Mouse (Mus musculus) kidney, adult 2 months (tissue): ENCODE data around the gene Sort1. TPM values are rescaled to one million over a fixed set of nuclear protein-coding genes. Genes with fewer than 3 reads are reported as not detected.
A peak's percentile ranks its signal among the peaks of the same experiment; 100 is the strongest.

ENCODE experiments used
- DNase-seq: peaks from one replicate; pipeline ENCODE4 v3.0.0; 2021
- H3K27ac ChIP-seq: fragments of 200-500 bp; 2 replicates; pipeline ENCODE4 v1.5.1; 2012; ENCODE audit warnings: low read depth, low read length, control low read depth, inconsistent platforms; ENCODE audit not compliant: insufficient read depth
- H3K27me3 ChIP-seq: fragments of 200-500 bp; replicated peaks from 2 replicates; pipeline ENCODE4 v1.6.1; 2012; ENCODE audit warnings: mild to moderate bottlenecking, moderate library complexity, low read length, inconsistent platforms; ENCODE audit not compliant: control insufficient read depth, insufficient read depth
- H3K36me3 ChIP-seq: fragments of 200-500 bp; 2 replicates; pipeline ENCODE4 v1.6.1; 2012; ENCODE audit warnings: mild to moderate bottlenecking, moderate library complexity, low read length, inconsistent platforms; ENCODE audit not compliant: control insufficient read depth, insufficient read depth
- H3K4me1 ChIP-seq: fragments of 200-500 bp; 2 replicates; pipeline ENCODE4 v1.6.1; 2011; ENCODE audit warnings: low read length; ENCODE audit not compliant: control insufficient read depth, insufficient read depth
- H3K4me3 ChIP-seq: fragments of 200-500 bp; 2 replicates; pipeline ENCODE4 v1.5.1; 2011; ENCODE audit warnings: mild to moderate bottlenecking, low read depth, low read length, control low read depth; ENCODE audit not compliant: insufficient read depth
- CTCF ChIP-seq: fragments of 200-500 bp; conservative IDR thresholded peaks from 2 replicates; pipeline ENCODE4 v1.5.1; 2011; ENCODE audit warnings: low read depth, mild to moderate bottlenecking, control low read depth, low read length, moderate library complexity, mixed read lengths; ENCODE audit not compliant: insufficient read depth, insufficient read length
- POLR2A ChIP-seq: fragments of 200-500 bp; IDR thresholded peaks from one replicate; pipeline ENCODE4 v1.6.1; 2011; ENCODE audit warnings: low read depth, low read length, control low read depth
- WGBS: fragments of 180-500 bp; shearing (Covaris S2); methylation state at CpG from one replicate; pipeline ENCODE4 v1.1.7; 2018; 5-methylcytosine and 5-hydroxymethylcytosine counted together
- polyA plus RNA-seq: library from polyadenylated mRNA; depleted of rRNA; stranded (reverse); fragments of >200 nt; gene quantifications from 2 replicates; pipeline ENCODE4 v1.2.3, GENCODE M21; 2012

Gene Sort1
- polyA plus RNA-seq, 1 experiment, result 30.2 TPM

DNA sequence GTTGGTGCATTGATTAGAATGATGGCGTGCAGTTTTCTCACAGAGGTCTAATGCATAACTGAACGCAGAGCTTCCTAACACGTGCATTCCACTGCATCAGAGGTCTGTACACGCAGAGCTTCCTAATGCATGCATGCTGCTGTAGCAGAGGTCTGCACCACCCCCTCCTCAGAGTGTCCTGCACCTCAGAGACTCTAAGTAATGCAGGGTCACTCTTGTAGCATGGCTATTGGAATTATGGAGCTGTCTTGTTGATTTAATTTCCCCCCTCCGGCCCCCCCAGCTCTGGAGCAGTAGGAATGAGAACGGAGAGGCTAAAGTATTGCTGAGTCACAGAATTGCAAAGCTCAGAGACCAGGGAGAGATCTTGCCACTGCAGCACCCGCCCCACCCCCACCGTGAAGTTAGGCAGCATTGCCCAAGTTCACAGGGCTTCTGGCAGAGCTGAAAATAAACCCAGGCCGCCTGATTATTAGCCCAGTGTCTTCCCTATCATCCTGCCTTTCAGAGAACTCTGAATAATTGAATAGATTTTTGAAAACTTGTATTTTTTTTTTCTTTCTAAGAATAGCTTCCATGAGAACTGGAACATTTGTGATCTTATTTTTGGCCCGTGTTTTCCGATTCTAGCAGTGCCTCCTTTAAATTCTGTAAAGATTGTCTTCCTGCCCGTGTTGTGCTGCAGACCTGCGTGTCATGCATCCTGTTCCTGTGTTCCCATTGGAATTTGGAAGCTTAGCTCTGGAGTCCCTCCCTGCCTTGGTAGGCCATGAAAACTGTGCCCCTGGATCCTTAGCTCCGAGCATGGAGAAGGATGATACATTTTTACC, 12.6 kb downstream of the Sort1 start:
- H3K27me3 ChIP-seq, result no peaks in the 10 kb centered on the region
- peaks cover 23% of the 10 kb centered on the region for H3K4me1 ChIP-seq
- peak overlapping the region; percentile 80 for H3K27ac ChIP-seq
- TF ChIP-seq POLR2A (no peak), CTCF (no peak)
- no peaks in the 10 kb centered on the region for H3K36me3 ChIP-seq
- DNase-seq, result peak; percentile 71
- WGBS, result 17% methylated on average over 14 of the region's 14 CpGs
- H3K4me3 ChIP-seq, result no peak overlapping the region

DNA sequence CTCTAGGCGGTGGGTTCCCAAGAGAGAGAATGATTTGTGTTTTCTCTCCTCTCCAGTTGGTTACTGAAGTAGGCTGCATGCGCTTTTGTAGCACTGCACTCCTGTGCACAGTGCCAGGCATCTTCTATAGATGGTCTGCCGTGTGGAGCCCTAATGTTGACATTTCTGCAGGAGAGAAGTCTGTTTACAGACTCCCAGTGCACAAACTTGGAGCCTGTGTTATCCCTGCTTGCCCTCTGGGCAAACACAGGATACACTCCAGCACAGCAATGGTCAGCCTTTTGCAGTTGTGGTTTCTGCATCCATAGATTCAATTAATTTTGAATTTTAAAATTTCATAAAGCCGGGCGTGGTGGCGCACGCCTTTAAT, 13.2 kb downstream of the Sort1 start:
- H3K27me3 ChIP-seq, result no peaks in the 10 kb centered on the region
- H3K4me3 ChIP-seq, result no peak overlapping the region
- DNase-seq, result no peak
- TF ChIP-seq POLR2A (no peak), CTCF (no peak)
- no peaks in the 10 kb centered on the region for H3K36me3 ChIP-seq
- peaks cover 19% of the 10 kb centered on the region for H3K4me1 ChIP-seq
- 82% methylated on average over 7 of the region's 7 CpGs for WGBS
- H3K27ac ChIP-seq, result peak overlapping the region; percentile 80

DNA sequence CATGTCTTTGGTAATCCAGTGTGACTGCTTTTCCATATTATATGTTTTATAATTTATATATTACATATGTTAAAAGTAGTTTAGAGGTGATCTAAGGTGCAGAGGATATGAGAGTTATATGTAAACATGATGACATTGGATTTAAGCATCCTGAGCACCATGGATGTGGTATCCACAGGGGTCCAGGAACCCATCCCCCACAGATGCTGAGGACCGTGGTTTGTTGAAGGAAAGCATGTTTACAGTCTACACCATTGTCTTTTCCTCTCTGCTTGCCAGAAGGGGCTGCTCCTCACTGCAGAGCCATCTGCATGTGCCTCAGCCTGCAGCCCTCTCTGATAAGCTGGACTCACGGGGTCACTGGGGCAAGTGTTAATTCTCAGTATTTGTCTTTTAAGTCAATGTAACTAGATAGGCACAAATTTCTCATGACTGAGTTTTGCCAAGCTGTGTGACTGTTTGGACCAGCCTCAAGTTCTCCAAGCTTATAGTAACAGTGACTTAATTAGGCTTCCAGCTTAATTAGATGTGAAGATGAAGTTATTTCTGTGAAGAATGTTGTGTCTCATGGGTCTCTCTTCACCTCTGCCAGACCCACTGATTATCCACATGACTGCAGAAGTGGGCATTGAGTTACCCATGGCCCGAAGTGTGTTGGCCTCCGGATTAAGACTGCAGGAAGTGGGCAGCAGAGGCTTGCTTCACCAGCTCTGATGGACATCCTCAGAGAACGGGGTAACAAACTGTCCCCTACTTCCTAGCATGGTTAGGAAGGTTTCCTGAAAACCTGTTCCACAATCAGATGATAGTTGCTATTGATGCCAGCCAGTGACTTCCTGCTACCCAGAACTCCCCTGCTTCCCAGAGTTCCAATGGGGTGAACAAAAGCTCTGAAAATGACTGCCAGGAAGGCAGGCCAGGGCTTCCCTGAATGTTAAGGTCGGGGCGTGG, 14.0 kb downstream of the Sort1 start:
- DNase-seq, result no peak
- TF ChIP-seq CTCF, result no peak
- TF ChIP-seq POLR2A, result no peak
- H3K4me3 ChIP-seq, result no peak overlapping the region
- H3K27me3 ChIP-seq, result no peaks in the 10 kb centered on the region
- H3K27ac ChIP-seq, result no peak overlapping the region
- H3K36me3 ChIP-seq, result no peaks in the 10 kb centered on the region
- WGBS, result 69% methylated on average over 7 of the region's 7 CpGs
- peaks cover 18% of the 10 kb centered on the region for H3K4me1 ChIP-seq

DNA sequence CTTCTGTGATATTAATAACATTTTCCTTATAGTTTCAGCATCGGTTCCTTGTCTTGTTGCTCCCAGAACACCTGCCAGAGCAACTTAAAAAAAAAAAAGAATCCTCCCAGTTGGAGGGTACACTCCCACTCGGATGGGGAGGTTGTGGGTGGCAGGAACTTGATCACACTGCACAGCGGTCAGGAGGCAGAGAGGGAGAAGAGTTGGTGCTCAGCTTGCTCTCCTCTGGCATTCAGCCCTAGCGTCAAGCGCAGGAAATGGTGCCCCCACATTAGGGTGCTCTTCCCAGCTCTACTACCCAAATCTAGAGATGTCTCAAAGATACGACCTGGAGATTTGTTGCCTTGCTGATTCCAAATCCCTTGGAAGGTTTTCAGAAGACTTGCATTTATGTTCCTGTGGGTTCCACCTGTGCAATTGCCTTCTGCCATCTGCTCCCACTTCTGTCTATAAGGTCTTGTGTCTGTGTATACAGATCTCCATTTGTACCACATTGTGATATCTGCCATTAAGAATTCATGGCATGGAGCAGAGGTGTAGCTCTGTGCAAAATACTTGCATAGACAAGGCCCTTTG, 16.7 kb downstream of the Sort1 start:
- Histone ChIP-seq H3K4me3 (no peak overlapping the region), H3K27ac (no peak overlapping the region), H3K27me3 (no peaks in the 10 kb centered on the region), H3K36me3 (no peaks in the 10 kb centered on the region), H3K4me1 (peaks cover 15% of the 10 kb centered on the region)
- no peak for DNase-seq
- TF ChIP-seq CTCF, result no peak
- TF ChIP-seq POLR2A, result no peak
- 65% methylated on average over 6 of the region's 6 CpGs for WGBS

DNA sequence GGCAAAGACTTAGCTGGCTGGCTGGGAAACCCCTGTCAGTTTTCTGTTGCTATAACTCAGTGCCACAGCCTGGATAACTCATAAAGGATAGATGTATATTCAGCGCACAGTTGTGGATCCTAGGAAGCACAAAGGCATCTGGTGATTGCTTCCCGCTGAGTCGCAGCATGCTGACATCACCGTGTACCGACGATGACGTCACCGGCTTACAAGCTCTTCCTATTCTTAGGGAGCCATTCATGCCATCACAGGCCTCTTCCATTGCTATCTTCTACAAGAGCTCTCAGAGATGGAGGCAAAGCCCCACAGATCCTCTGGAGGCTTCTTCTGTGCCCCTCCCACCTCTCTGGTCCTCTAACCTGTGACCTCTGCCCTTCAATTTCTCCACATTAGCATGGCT, 19.8 kb downstream of the Sort1 start:
- Histone ChIP-seq H3K36me3 (no peaks in the 10 kb centered on the region), H3K4me1 (0 out of 2 replicates have a peak, but pooled peaks cover 2% of the 10 kb centered on the region), H3K27ac (no peak overlapping the region), H3K4me3 (no peak overlapping the region), H3K27me3 (no peaks in the 10 kb centered on the region)
- DNase-seq, result no peak
- no peak for TF ChIP-seq POLR2A
- TF ChIP-seq CTCF, result no peak
- WGBS, result 97% methylated on average over 8 of the region's 8 CpGs

DNA sequence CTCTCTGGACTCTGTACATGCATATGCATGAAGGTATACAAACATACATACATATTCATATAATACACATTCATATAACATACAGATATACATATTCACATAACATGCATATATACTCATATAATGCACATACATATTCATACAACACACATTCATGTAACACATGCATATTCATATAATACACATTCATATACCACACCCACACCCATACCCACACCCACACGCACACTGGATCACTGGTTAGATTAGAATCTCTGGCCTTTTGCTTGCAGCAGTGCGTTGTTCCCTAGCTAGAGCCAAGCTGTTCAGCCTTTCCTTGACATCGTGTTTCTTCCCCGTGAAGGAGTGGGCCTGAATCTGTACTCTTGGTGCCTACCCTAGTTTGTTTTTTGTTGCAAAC, 20.9 kb downstream of the Sort1 start:
- H3K27ac ChIP-seq, result no peak overlapping the region
- no peaks in the 10 kb centered on the region for H3K36me3 ChIP-seq
- no peak overlapping the region for H3K4me3 ChIP-seq
- no peaks in the 10 kb centered on the region for H3K27me3 ChIP-seq
- H3K4me1 ChIP-seq, result no peaks in the 10 kb centered on the region
- no peak for DNase-seq
- WGBS, result 87% methylated on average over 4 of the region's 4 CpGs
- TF ChIP-seq POLR2A (no peak), CTCF (no peak)

DNA sequence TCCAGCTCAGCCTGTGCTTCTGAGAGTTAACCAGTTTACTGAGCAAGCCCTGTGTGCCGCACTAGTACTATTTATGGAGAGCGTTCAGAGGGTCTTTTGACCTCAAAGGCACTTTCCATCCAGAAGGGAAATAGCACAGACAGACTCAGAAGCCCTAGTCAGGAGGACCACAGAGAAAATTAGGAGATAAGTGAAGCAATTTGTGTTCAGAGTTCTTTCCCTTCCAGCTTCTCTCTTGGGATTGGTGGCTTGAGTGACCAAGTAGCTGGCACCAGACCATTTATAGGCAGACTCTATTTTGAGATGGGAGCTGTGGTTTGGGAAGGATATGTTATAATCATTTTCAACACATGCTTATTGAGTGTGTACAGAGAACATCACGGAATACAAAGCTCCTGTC, 22.5 kb downstream of the Sort1 start:
- no peak for TF ChIP-seq CTCF
- TF ChIP-seq POLR2A, result no peak
- Histone ChIP-seq H3K36me3 (no peaks in the 10 kb centered on the region), H3K4me3 (no peak overlapping the region), H3K27ac (no peak overlapping the region), H3K4me1 (no peaks in the 10 kb centered on the region), H3K27me3 (no peaks in the 10 kb centered on the region)
- DNase-seq, result no peak
- 74% methylated on average over 3 of the region's 3 CpGs for WGBS
